Mouse (Mus musculus) small intestine, adult 2 months (tissue): ENCODE results near the gene Hmox1.

Experiments
- CTCF ChIP-seq: fragments of 200-500 bp; IDR thresholded peaks from 2 replicates; pipeline ENCODE4 v1.5.1; 2012; ENCODE audit warnings: low read depth, mild to moderate bottlenecking, control low read depth, inconsistent platforms, low read length, moderate library complexity, mixed read lengths; ENCODE audit not compliant: insufficient replicate concordance, insufficient read length; ENCODE audit errors: extremely low read depth
- POLR2A ChIP-seq: fragments of 200-500 bp; IDR thresholded peaks from 2 replicates; pipeline ENCODE4 v1.6.1; 2012; ENCODE audit warnings: low read depth, mild to moderate bottlenecking, control low read depth, inconsistent platforms, low read length, moderate library complexity

DNA sequence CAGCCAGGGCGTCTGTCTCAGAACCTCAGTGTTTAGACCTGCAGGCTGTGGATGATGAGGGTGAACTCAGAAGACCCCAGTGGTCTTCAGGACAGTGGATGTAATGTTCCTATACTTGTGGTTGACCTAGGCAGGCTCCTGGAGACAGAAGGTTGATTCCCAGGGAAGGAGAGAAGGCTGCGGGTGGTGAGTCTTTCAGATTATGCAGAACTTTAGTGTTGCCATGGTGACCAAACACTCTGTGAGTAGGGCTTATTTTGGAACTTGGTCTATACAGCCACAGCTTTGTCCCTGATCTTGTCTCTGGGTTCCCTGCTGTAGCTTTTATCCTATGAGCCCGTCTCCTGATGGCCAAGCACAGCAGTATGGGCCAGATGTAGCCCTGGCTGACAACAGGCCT is 44.1 kb downstream of the Hmox1 start:
- TF ChIP-seq POLR2A = no peak
- TF ChIP-seq CTCF = no peak
